Mouse (Mus musculus) 3T3-L1 (cell line): ENCODE results near the gene Rangap1.
"Not testable (repeated sequence)": the region's sequence is repeated elsewhere in the genome, so short reads cannot be mapped to it uniquely, and the experiment has no call there.

Experiments used
- DNase-seq: peaks from one replicate; pipeline ENCODE4 v3.0.0-alpha.2; 2015; ENCODE audit warnings: low read depth, low spot score

Rangap1 gene

DNA sequence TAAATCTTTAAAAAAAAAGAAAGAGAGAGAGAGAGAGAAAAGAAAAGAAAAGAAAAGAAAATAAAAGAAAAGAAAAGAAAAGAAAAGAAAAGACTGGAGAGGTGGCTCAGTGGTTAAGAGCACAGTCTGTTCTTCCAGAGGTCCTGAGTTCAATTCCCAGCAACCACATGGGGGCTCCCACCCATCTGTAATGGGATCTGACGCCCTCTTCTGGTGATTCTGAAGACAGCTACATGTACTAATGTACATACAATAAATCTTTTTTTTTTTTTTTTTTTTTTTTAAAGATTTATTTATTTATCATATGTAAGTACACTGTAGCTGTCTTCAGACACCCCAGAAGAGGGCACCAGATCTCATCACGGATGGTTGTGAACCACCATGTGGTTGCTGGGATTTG, 3.0 kb downstream of the Rangap1 start:
- not testable (repeated sequence) for DNase-seq

GRCm38 (mm10) chr15:81739924-81740323, 5.4 kb downstream of the Rangap1 start:
- peak; percentile 37 for DNase-seq

DNA sequence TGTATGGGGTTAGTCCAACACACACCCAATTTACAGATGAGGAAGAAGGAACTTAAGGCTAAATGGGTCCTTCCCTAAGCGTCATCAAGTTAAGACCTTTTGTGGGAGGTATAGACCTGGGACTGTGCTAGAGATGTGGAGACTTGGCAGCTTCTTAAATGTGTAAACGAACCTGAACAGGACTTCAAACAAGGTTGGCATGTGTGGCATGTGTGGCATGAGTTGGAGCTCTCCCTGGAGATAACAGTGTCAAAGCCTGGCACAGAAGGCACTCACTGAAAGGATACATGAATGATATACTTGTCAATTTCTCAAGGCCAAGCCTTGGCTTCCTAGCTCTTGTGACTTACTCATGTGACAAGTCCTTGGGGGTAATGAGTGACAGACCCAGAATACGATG, 6.0 kb downstream of the Rangap1 start:
- DNase-seq, result no peak

- DNase-seq, result peak; percentile 14
Measured at GRCm38 (mm10) chr15:81735075-81735474, 10.3 kb downstream of the Rangap1 start.

GRCm38 (mm10) chr15:81729792-81730635, 15.3 kb downstream of the Rangap1 start:
- peak; percentile 99 for DNase-seq

- DNase-seq, result peak; percentile 29
Measured at GRCm38 (mm10) chr15:81729241-81729791, 16.0 kb downstream of the Rangap1 start.

GRCm38 (mm10) chr15:81725965-81726364, 19.4 kb downstream of the Rangap1 start:
- DNase-seq, result no peak

DNA sequence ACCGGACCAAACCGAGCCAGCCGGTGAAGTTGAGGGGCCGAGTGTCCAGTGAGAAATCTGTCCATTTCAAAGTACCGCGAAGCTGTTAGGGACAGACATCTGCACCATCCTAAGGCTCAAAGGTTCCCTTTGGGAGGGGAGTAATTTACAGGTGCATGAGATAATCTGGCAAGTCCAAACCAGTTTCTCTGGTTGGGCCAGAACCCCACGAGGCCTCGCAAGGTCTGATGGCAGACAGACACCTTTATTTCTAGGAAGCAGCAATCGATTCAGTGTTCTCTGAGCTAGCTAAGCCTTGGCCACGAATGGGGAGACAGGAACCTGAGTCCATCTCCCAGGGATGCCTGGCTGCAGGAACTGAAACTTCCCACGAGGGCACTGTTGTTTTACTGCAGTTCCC, 21.7 kb downstream of the Rangap1 start:
- no peak for DNase-seq

DNA sequence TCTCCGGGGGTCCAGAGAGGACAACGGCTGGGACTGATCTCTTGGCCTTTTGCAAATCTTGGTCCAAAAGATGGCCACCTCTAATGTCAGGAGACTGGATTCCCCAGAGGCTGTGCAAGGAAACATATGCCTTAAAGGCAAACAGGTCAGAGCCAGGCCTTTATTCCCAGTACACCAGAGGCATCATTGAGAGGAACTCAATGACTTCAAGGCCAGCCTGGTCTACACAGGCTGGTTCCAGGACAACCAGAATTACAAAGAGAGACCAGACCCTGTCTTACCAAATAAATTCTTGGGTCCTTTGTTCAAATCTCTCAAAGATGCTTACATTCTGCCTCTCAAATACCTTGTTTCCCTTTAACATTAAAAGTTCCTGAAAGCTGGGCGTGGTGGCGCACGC, 23.0 kb downstream of the Rangap1 start:
- DNase-seq, result no peak

- DNase-seq, result peak; percentile 27
Measured at GRCm38 (mm10) chr15:81719139-81719531, 26.2 kb downstream of the Rangap1 start.

DNA sequence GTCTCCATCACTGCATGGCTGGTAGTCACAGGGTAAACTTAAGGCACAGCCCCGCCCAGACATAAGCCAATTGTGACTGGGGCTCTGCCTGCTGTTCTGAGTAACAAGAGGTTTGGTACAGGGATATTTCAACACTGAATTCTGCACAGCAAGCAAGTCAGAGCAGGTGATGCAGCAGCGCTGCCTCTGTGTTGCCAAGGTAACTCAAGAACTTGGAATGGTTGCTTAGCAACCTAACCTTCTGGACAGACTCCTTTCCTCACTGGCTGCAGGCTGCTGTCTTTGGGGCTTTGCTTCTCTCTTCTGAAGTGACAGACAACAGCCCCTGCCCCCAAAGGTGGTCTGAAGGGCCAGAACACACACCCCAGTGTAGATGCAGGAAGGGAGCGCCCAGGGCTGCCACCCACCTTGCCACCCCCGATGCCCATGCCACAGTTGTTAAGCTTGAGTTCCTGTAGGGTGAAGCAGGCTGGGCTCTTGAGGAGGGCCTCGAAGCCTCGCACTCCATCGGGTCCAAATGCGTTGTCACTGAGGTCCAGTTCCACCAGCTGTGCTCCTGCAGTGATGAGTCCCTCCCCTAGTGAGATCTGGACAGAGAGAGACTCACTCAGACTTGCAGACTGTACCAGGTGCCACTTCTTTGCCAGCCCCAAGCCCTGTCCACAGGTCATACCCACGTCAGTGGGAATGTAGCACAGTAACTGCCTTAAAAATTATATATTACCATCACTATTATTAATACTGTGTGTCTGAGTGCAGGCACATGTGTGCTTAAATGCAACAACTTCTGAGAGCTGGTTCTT, 26.8 kb downstream of the Rangap1 start:
- no peak for DNase-seq

- DNase-seq, result no peak
Measured at GRCm38 (mm10) chr15:81713742-81714141, 31.6 kb downstream of the Rangap1 start.

DNA sequence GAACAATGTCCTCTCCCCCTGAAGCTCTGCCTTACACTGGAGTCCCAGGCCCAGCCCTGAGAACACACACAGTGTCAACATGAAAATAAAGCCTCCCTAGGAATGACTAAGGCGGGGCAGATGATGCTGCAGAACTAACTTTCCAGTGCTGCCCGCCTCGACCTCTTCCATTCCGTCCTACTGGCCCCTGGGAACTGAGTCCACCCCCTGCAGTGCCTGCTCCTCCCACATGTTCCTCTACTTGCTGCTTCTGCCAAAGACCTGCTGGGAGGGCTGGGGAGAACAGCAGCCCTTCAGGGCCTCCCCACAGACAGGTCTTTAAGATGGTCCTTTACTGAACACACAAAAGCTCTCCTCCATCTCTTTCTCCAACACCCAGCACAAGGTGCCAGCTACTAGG, 34.5 kb downstream of the Rangap1 start:
- no peak for DNase-seq

DNA sequence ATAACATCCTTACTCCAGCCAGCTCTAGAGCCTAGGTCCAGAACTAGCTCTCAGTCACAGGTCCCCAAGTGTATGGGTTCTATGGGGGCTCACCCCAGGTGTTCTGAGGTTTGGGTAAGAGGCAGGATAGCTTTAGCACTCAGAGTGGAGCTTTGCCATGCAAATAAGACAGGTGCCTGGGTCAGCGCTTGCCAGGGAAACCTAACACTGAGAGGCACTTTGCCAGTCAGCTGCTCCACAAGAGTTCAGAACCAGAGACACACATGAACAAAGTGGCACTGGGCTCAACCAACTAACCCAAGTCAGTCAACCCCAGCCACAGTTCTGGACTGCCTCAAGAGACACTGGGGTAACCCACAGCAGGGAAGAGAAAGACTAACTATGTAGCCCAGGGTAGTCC, 35.6 kb downstream of the Rangap1 start:
- no peak for DNase-seq

DNA sequence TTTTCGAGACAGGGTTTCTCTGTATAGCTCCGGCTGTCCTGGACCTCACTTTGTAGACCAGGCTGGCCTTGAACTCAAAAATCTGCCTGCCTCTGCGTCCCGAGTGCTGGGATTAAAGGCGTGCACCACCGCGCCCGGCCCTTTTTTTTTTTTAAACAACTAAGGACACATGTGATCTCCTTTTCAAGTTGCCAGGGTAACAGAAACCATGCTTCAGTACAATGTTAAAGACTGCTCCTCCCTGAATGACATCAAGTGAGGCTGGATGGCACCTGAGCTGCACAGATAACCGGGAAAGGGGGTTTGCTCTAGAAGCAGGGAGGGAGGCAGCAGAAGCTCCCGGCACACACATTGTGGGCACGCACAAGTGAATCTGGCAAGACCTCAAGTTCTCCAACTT, 36.3 kb downstream of the Rangap1 start:
- DNase-seq, result no peak

- DNase-seq, result no peak
Measured at GRCm38 (mm10) chr15:81703094-81703489, 42.2 kb downstream of the Rangap1 start.

GRCm38 (mm10) chr15:81702306-81703093, 42.8 kb downstream of the Rangap1 start:
- no peak for DNase-seq

DNA sequence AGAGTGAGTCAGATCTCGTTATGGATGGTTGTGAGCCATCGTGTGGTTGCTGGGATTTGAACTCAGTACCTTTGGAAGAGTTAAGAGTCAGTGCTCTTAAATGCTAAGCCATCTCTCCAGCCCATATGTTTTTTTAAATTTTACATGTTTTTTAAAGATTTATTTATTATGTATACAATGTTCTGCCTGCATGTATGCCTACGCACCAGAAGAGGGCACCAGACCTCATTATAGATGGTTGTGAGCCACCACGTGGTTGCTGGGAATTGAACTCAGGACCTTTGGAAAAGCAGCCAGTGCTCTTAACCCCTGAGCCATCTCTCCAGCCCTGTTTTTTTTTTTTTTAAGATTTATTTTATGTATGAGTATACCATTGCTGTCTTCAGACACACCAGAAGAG, 44.0 kb downstream of the Rangap1 start:
- not testable (repeated sequence) for DNase-seq

GRCm38 (mm10) chr15:81700601-81701000, 44.7 kb downstream of the Rangap1 start:
- no peak for DNase-seq

- DNase-seq, result no peak
Measured at GRCm38 (mm10) chr15:81700161-81700560, 45.2 kb downstream of the Rangap1 start.

- DNase-seq, result peak; percentile 29
Measured at GRCm38 (mm10) chr15:81698532-81698931, 46.8 kb downstream of the Rangap1 start.

DNA sequence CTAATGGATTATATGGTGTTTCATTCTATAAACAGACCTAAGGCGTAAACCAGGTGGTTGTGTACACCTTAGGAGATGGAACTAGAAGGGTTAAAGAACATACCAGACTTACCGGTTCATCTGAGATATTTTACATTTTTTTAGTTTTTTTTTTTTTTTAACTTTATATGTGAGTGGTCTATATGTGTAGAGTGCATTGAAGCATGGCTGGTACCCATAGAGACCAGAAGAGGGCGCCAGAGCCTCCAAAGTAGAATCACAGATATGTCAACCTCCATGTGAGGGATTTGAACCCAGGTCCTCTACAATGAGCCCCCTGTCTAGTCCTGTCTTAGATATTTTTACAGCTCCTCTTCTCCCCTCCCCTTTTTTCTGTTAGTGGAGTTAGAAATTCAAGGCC, 47.5 kb downstream of the Rangap1 start:
- DNase-seq, result peak; percentile 62
